Mouse (Mus musculus): ENCODE results near the gene Ksr2.

DNA sequence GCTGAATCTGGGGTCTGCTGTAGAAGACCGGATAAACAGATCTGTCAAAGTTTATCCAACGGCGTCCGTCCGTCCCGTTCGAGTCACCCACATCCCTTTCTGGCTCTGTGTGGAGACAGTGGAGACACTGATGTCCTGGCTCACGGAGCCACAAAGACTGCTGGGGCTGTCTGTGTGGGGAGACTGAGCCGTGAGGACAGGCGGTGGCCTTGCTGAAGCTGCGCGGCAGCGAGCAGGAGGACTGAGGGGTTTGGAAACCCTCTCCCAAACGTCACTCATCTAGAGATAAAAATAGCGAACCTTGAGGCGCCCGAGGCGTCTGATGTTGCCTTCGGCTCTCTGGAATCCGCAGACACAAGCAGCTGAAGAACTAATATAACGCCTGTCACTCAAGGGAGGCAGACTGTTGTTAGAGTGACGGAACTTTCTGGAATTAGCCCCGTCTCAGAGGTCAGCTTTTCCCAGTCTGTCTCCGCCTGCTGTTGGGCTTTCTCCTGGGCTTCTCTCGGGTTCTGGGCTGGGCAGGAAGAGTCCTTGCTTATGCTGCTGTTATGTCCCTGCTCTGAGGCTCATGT is 133.0 kb downstream of the Ksr2 start:
- no peak for TF ChIP-seq GATA1 (IDR thresholded peaks at IDR 0.05; ENCODE audit: low read length)
- TF ChIP-seq TAL1 (IDR thresholded peaks at IDR 0.05; ENCODE audit: low read length) = no peak

Measured in erythroblast, embryonic 14.5 days (primary cell).